Mouse (Mus musculus) liver, adult 2 months (tissue): ENCODE measurements around the gene Polr3h.

Source experiments
- CTCF ChIP-seq: fragments of 200-500 bp; IDR thresholded peaks from 2 replicates; pipeline ENCODE4 v1.5.1; 2011; ENCODE audit warnings: low read depth, low read length, control low read depth
- POLR2A ChIP-seq: fragments of 200-500 bp; IDR thresholded peaks from 2 replicates; pipeline ENCODE4 v1.6.1; 2011; ENCODE audit warnings: low read length, control low read depth; ENCODE audit not compliant: insufficient read depth; ENCODE audit errors: extremely low read depth

- TF ChIP-seq CTCF (no peak), POLR2A (no peak)
Observed at GRCm38 (mm10) chr15:81885418-81885934, 40.6 kb downstream of the Polr3h start.
